Mouse (Mus musculus) adrenal gland, postnatal 25 days (tissue): ENCODE results near the gene Kcnj12. TPM values are rescaled to one million over a fixed set of nuclear protein-coding genes. Genes with fewer than 3 reads are reported as not detected.

ENCODE experiments used
- DNase-seq: peaks from one replicate; pipeline ENCODE4 v3.0.0; 2021; ENCODE audit warnings: mixed read lengths
- total RNA-seq: library from RNA; stranded (reverse); gene quantifications from 2 replicates; pipeline ENCODE4 v1.2.3, GENCODE M21; 2021

Kcnj12 gene
- total RNA-seq, 1 experiment from 2014 or later, result 2.2 TPM

- DNase-seq, result no peak
These were observed 3.2 kb downstream of the Kcnj12 start for GRCm38 (mm10) chr11:61025594-61025993.

- DNase-seq, result no peak
These were observed 4.0 kb downstream of the Kcnj12 start for GRCm38 (mm10) chr11:61026381-61026780.

GRCm38 (mm10) chr11:61027160-61027559, 4.8 kb downstream of the Kcnj12 start:
- DNase-seq, result no peak

GRCm38 (mm10) chr11:61028211-61028950, 6.0 kb downstream of the Kcnj12 start:
- peak; percentile 26 for DNase-seq

- no peak for DNase-seq
These were observed 6.9 kb downstream of the Kcnj12 start for GRCm38 (mm10) chr11:61029116-61029740.

- DNase-seq, result peak; percentile 15
These were observed 7.7 kb downstream of the Kcnj12 start for GRCm38 (mm10) chr11:61029864-61030595.

- no peak for DNase-seq
These were observed 8.8 kb downstream of the Kcnj12 start for GRCm38 (mm10) chr11:61031137-61031536.

- DNase-seq, result no peak
These were observed 9.5 kb downstream of the Kcnj12 start for GRCm38 (mm10) chr11:61031658-61032445.

- no peak for DNase-seq
These were observed 10.1 kb downstream of the Kcnj12 start for GRCm38 (mm10) chr11:61032481-61032880.

- no peak for DNase-seq
These were observed 10.8 kb downstream of the Kcnj12 start for GRCm38 (mm10) chr11:61033160-61033559.

- DNase-seq, result no peak
These were observed 14.3 kb downstream of the Kcnj12 start for GRCm38 (mm10) chr11:61036639-61037038.

GRCm38 (mm10) chr11:61038277-61038782, 16.0 kb downstream of the Kcnj12 start:
- no peak for DNase-seq

GRCm38 (mm10) chr11:61040856-61041652, 18.7 kb downstream of the Kcnj12 start:
- no peak for DNase-seq

GRCm38 (mm10) chr11:61042593-61042992, 20.2 kb downstream of the Kcnj12 start:
- DNase-seq, result no peak

- DNase-seq, result no peak
These were observed 21.0 kb downstream of the Kcnj12 start for GRCm38 (mm10) chr11:61043055-61043992.

GRCm38 (mm10) chr11:61044741-61045140, 22.4 kb downstream of the Kcnj12 start:
- no peak for DNase-seq

- no peak for DNase-seq
These were observed 25.1 kb downstream of the Kcnj12 start for GRCm38 (mm10) chr11:61047441-61047840.

GRCm38 (mm10) chr11:61051151-61051550, 28.8 kb downstream of the Kcnj12 start:
- DNase-seq, result no peak

- DNase-seq, result no peak
These were observed 34.5 kb downstream of the Kcnj12 start for GRCm38 (mm10) chr11:61056871-61057270.
